Mouse (Mus musculus) kidney, embryonic 14.5 days (tissue): ENCODE data around the gene Wnk4. TPM values are rescaled to one million over a fixed set of nuclear protein-coding genes. Genes with fewer than 3 reads are reported as not detected.
"Not testable (repeated sequence)": the region's sequence is repeated elsewhere in the genome, so short reads cannot be mapped to it uniquely, and the experiment has no call there.

Experiments
- ATAC-seq: fragments of 200-750 bp; cut with Nextera tagmentation; 2 replicates; pipeline ENCODE4 v1.8.0; 2017; ENCODE audit warnings: moderate number of reproducible peaks, mild to moderate bottlenecking, moderate TSS enrichment, moderate library complexity; ENCODE audit not compliant: low FRiP score, low TSS enrichment
- H3K27ac ChIP-seq: fragments of 300-500 bp; sonication (generic); 2 replicates; pipeline ENCODE4 v1.5.1; 2014; ENCODE audit warnings: low read depth, mild to moderate bottlenecking, low read length, moderate library complexity, mixed read lengths
- H3K27me3 ChIP-seq: fragments of 300-500 bp; sonication (generic); 2 replicates; pipeline ENCODE4 v1.6.1; 2014; ENCODE audit warnings: mild to moderate bottlenecking, low read length; ENCODE audit not compliant: control insufficient read depth, insufficient read depth
- H3K36me3 ChIP-seq: fragments of 300-500 bp; sonication (generic); 2 replicates; pipeline ENCODE4 v1.6.1; 2014; ENCODE audit warnings: low read length, mixed read lengths; ENCODE audit not compliant: control insufficient read depth, insufficient read depth
- H3K4me1 ChIP-seq: fragments of 300-500 bp; sonication (generic); 2 replicates; pipeline ENCODE4 v1.6.1; 2014; ENCODE audit warnings: low read length, mixed read lengths; ENCODE audit not compliant: control insufficient read depth, insufficient read depth
- H3K4me2 ChIP-seq: fragments of 300-500 bp; sonication (generic); replicated peaks from 2 replicates; pipeline ENCODE4 v1.6.1; 2014; ENCODE audit warnings: low read depth, mild to moderate bottlenecking, low read length
- H3K4me3 ChIP-seq: fragments of 300-500 bp; sonication (generic); 2 replicates; pipeline ENCODE4 v1.5.1; 2014; ENCODE audit warnings: mild to moderate bottlenecking, low read length
- H3K9ac ChIP-seq: fragments of 300-500 bp; sonication (generic); 2 replicates; pipeline ENCODE4 v1.6.1; 2014; ENCODE audit warnings: low read depth, mild to moderate bottlenecking, low read length, moderate library complexity
- H3K9me3 ChIP-seq: fragments of 300-500 bp; sonication (generic); 2 replicates; pipeline ENCODE4 v1.6.1; 2016; ENCODE audit warnings: low read length; ENCODE audit not compliant: control insufficient read depth
- WGBS: fragments of 180-500 bp; shearing (Covaris S2); extraction: QIAGEN DNeasy Blood & Tissue Kit; methylation state at CpG from one replicate; pipeline ENCODE4 v1.1.7; 2014; 5-methylcytosine and 5-hydroxymethylcytosine counted together
- polyA plus RNA-seq: library from polyadenylated mRNA; unstranded; fragments of >200 nt; fragmentation: Nextera tagmentation; extraction: Ambion mirVana; gene quantifications from 2 replicates; pipeline ENCODE4 v1.2.1, GENCODE M21; 2014

Wnk4 gene
- polyA plus RNA-seq, 1 experiment from 2014 or later: 28.1 TPM

GRCm38 (mm10) chr11:101315082-101315650 lies 54.8 kb downstream of the Wnk4 start:
- peak overlapping the region; percentile 88 for H3K4me2 ChIP-seq
- WGBS: 91% methylated on average over 8 of the region's 8 CpGs
- peaks cover 26% of the 10 kb centered on the region for H3K36me3 ChIP-seq
- ATAC-seq: no peak; the same call in 1 of the 2 replicates
- H3K27me3 ChIP-seq: no peaks in the 10 kb centered on the region
- H3K4me1 ChIP-seq: peaks cover 11% of the 10 kb centered on the region
- H3K9me3 ChIP-seq: no peaks in the 10 kb centered on the region
- H3K27ac ChIP-seq: peak overlapping the region; percentile 56
- peak overlapping the region; percentile 93; the same call in 1 of the 2 replicates for H3K9ac ChIP-seq
- H3K4me3 ChIP-seq: peak overlapping the region; percentile 99

- H3K4me1 ChIP-seq: peaks cover 11% of the 10 kb centered on the region
- H3K4me3 ChIP-seq: peak within 1 kb of the TSS; percentile 99
- peak within 1 kb of the TSS; percentile 93 for H3K9ac ChIP-seq
- no peaks in the 10 kb centered on the region for H3K9me3 ChIP-seq
- H3K27ac ChIP-seq: peak within 1 kb of the TSS; percentile 56
- H3K36me3 ChIP-seq: peaks cover 33% of the 10 kb centered on the region
- ATAC-seq: peak; percentile 87
- H3K27me3 ChIP-seq: no peaks in the 10 kb centered on the region
- WGBS: under 1% methylated on average over 55 of the region's 62 CpGs
- H3K4me2 ChIP-seq: peak within 1 kb of the TSS; percentile 88
These were observed 55.5 kb downstream of the Wnk4 start, which contains the start of gene Psme3 for GRCm38 (mm10) chr11:101315665-101316500. Gene Psme3 (plus strand): TSS chr11:101316213.

- H3K4me3 ChIP-seq: peak overlapping the region; percentile 99
- peak overlapping the region; percentile 88 for H3K4me2 ChIP-seq
- peak overlapping the region; percentile 93 for H3K9ac ChIP-seq
- H3K36me3 ChIP-seq: peaks cover 40% of the 10 kb centered on the region
- no peak; the same call in none of the 2 replicates for ATAC-seq
- H3K27ac ChIP-seq: peak overlapping the region; percentile 56; the same call in 1 of the 2 replicates
- peaks cover 11% of the 10 kb centered on the region for H3K4me1 ChIP-seq
- H3K9me3 ChIP-seq: no peaks in the 10 kb centered on the region
- WGBS: 0% methylated on average over 17 of the region's 17 CpGs
- no peaks in the 10 kb centered on the region for H3K27me3 ChIP-seq
These were observed 56.1 kb downstream of the Wnk4 start for GRCm38 (mm10) chr11:101316501-101316917.

GRCm38 (mm10) chr11:101323609-101324008 lies 63.2 kb downstream of the Wnk4 start:
- Histone ChIP-seq H3K27me3 (no peaks in the 10 kb centered on the region), H3K27ac (no peak overlapping the region), H3K9ac (no peak overlapping the region), H3K4me2 (no peak overlapping the region), H3K4me3 (no peak overlapping the region), H3K9me3 (no peaks in the 10 kb centered on the region), H3K36me3 (peaks cover 70% of the 10 kb centered on the region), H3K4me1 (no peaks in the 10 kb centered on the region)
- WGBS: 14% methylated on average over 4 of the region's 4 CpGs
- ATAC-seq: peak; percentile 60

GRCm38 (mm10) chr11:101324763-101325162 lies 64.4 kb downstream of the Wnk4 start, which contains the start of gene Aoc2:
Gene Aoc2 (plus strand): TSS chr11:101325063.
- H3K9ac ChIP-seq: no peak within 1 kb of the TSS
- no peak within 1 kb of the TSS for H3K4me3 ChIP-seq
- H3K36me3 ChIP-seq: peaks cover 58% of the 10 kb centered on the region
- H3K4me2 ChIP-seq: no peak within 1 kb of the TSS
- no peaks in the 10 kb centered on the region for H3K9me3 ChIP-seq
- no peaks in the 10 kb centered on the region for H3K4me1 ChIP-seq
- ATAC-seq: no peak
- H3K27ac ChIP-seq: no peak within 1 kb of the TSS
- 91% methylated on average over 5 of the region's 5 CpGs for WGBS
- no peaks in the 10 kb centered on the region for H3K27me3 ChIP-seq

GRCm38 (mm10) chr11:101325201-101325600 lies 64.8 kb downstream of the Wnk4 start:
- H3K4me3 ChIP-seq, H3K27me3 ChIP-seq, H3K27ac ChIP-seq, H3K9ac ChIP-seq, H3K4me1 ChIP-seq, H3K4me2 ChIP-seq, H3K9me3 ChIP-seq, ATAC-seq: not testable (repeated sequence)
- 97% methylated on average over 11 of the region's 11 CpGs for WGBS
- peaks cover 54% of the 10 kb centered on the region for H3K36me3 ChIP-seq

- Histone ChIP-seq H3K4me1 (no peaks in the 10 kb centered on the region), H3K4me2 (no peak overlapping the region), H3K36me3 (peaks cover 45% of the 10 kb centered on the region), H3K27ac (no peak overlapping the region), H3K9ac (no peak overlapping the region), H3K27me3 (no peaks in the 10 kb centered on the region), H3K4me3 (no peak overlapping the region), H3K9me3 (no peaks in the 10 kb centered on the region)
- WGBS: 84% methylated on average over 11 of the region's 11 CpGs
- ATAC-seq: no peak
These were observed 65.8 kb downstream of the Wnk4 start for GRCm38 (mm10) chr11:101326147-101326546.
